Mouse (Mus musculus) forebrain, embryonic 10.5 days (tissue): ENCODE results near the gene Camk2b. TPM values are rescaled to one million over a fixed set of nuclear protein-coding genes. Genes with fewer than 3 reads are reported as not detected.
A peak's percentile ranks its signal among the peaks of the same experiment; 100 is the strongest.
"Not testable (repeated sequence)": the region's sequence is repeated elsewhere in the genome, so short reads cannot be mapped to it uniquely, and the experiment has no call there.

Experiments
- DNase-seq: peaks from one replicate; pipeline ENCODE4 v3.0.0-alpha.2; 2017; ENCODE audit warnings: low spot score; ENCODE audit errors: extremely low spot score
- H3K27ac ChIP-seq: fragments of 300-500 bp; sonication (generic); 2 replicates; pipeline ENCODE4 v1.5.1; 2016; ENCODE audit warnings: mild to moderate bottlenecking
- H3K27me3 ChIP-seq: fragments of 300-500 bp; sonication (generic); 2 replicates; pipeline ENCODE4 v1.6.1; 2016; ENCODE audit warnings: mild to moderate bottlenecking; ENCODE audit not compliant: poor library complexity, severe bottlenecking
- H3K36me3 ChIP-seq: fragments of 300-500 bp; sonication (generic); replicated peaks from 2 replicates; pipeline ENCODE4 v1.6.1; 2016; ENCODE audit warnings: mild to moderate bottlenecking, moderate library complexity
- H3K4me1 ChIP-seq: fragments of 300-500 bp; sonication (generic); 2 replicates; pipeline ENCODE4 v1.6.1; 2016
- H3K4me3 ChIP-seq: fragments of 300-500 bp; sonication (generic); 2 replicates; pipeline ENCODE4 v1.5.1; 2016; ENCODE audit warnings: mild to moderate bottlenecking, moderate library complexity
- H3K9me3 ChIP-seq: fragments of 300-500 bp; sonication (generic); 2 replicates; pipeline ENCODE4 v1.6.1; 2016; ENCODE audit warnings: mild to moderate bottlenecking, moderate library complexity
- WGBS: fragments of 180-500 bp; shearing (Covaris S2); methylation state at CpG from one replicate; pipeline ENCODE4 v1.1.7; 2016; 5-methylcytosine and 5-hydroxymethylcytosine counted together
- polyA plus RNA-seq: library from polyadenylated mRNA; unstranded; fragments of >200 nt; fragmentation: Nextera tagmentation; extraction: Ambion mirVana; gene quantifications from 2 replicates; pipeline ENCODE4 v1.2.1, GENCODE M21; 2016

Gene Camk2b
- polyA plus RNA-seq, 1 experiment from 2014 or later, result 0.51 TPM

- not testable (repeated sequence) for H3K36me3 ChIP-seq, H3K9me3 ChIP-seq, H3K27ac ChIP-seq, H3K4me3 ChIP-seq, DNase-seq
- Histone ChIP-seq H3K27me3 (peaks cover 45% of the 10 kb centered on the region), H3K4me1 (peaks cover 11% of the 10 kb centered on the region)
- WGBS, result 67% methylated on average over 1 of the region's 4 CpGs
These were observed 60.7 kb downstream of the Camk2b start for GRCm38 (mm10) chr11:6005374-6006043.

GRCm38 (mm10) chr11:6003046-6003639 lies 63.0 kb downstream of the Camk2b start:
- no peak for DNase-seq
- H3K4me3 ChIP-seq, result no peak overlapping the region
- no peaks in the 10 kb centered on the region for H3K36me3 ChIP-seq
- H3K27ac ChIP-seq, result no peak overlapping the region
- H3K4me1 ChIP-seq, result peaks cover 22% of the 10 kb centered on the region
- H3K9me3 ChIP-seq, result no peaks in the 10 kb centered on the region
- WGBS, result 45% methylated on average over 2 of the region's 2 CpGs
- H3K27me3 ChIP-seq, result peaks cover 34% of the 10 kb centered on the region

GRCm38 (mm10) chr11:6001981-6002649 lies 64.0 kb downstream of the Camk2b start:
- H3K27ac ChIP-seq, result no peak overlapping the region
- peaks cover 22% of the 10 kb centered on the region for H3K4me1 ChIP-seq
- 81% methylated on average over 9 of the region's 9 CpGs for WGBS
- no peak for DNase-seq
- H3K4me3 ChIP-seq, result no peak overlapping the region
- peaks cover 26% of the 10 kb centered on the region for H3K27me3 ChIP-seq
- no peaks in the 10 kb centered on the region for H3K36me3 ChIP-seq
- no peaks in the 10 kb centered on the region for H3K9me3 ChIP-seq

- 84% methylated on average over 14 of the region's 14 CpGs for WGBS
- H3K27ac ChIP-seq, result peak overlapping the region; percentile 78
- no peak for DNase-seq
- H3K27me3 ChIP-seq, result peaks cover 26% of the 10 kb centered on the region
- H3K36me3 ChIP-seq, result no peaks in the 10 kb centered on the region
- H3K9me3 ChIP-seq, result no peaks in the 10 kb centered on the region
- peaks cover 22% of the 10 kb centered on the region for H3K4me1 ChIP-seq
- H3K4me3 ChIP-seq, result no peak overlapping the region
These were observed 65.0 kb downstream of the Camk2b start for GRCm38 (mm10) chr11:6000961-6001682.

GRCm38 (mm10) chr11:5999832-6000771 lies 66.1 kb downstream of the Camk2b start:
- Histone ChIP-seq H3K27ac (peak overlapping the region; percentile 78), H3K36me3 (no peaks in the 10 kb centered on the region), H3K4me3 (peak overlapping the region; percentile 1; the same call in 1 of the 2 replicates), H3K27me3 (peaks cover 21% of the 10 kb centered on the region), H3K9me3 (no peaks in the 10 kb centered on the region), H3K4me1 (peaks cover 22% of the 10 kb centered on the region)
- WGBS, result 19% methylated on average over 8 of the region's 8 CpGs
- peak; percentile 67 for DNase-seq

- Histone ChIP-seq H3K4me1 (peaks cover 22% of the 10 kb centered on the region), H3K4me3 (no peak overlapping the region), H3K27ac (no peak overlapping the region), H3K36me3 (no peaks in the 10 kb centered on the region), H3K27me3 (peaks cover 5% of the 10 kb centered on the region; the same call in 1 of the 2 replicates), H3K9me3 (no peaks in the 10 kb centered on the region)
- DNase-seq, result no peak
- WGBS, result 95% methylated on average over 2 of the region's 2 CpGs
These were observed 67.7 kb downstream of the Camk2b start for GRCm38 (mm10) chr11:5998472-5998871.

- no peak overlapping the region for H3K4me3 ChIP-seq
- H3K36me3 ChIP-seq, result no peaks in the 10 kb centered on the region
- peak; percentile 83 for DNase-seq
- 16% methylated on average over 8 of the region's 8 CpGs for WGBS
- no peaks in the 10 kb centered on the region for H3K27me3 ChIP-seq
- no peaks in the 10 kb centered on the region for H3K9me3 ChIP-seq
- H3K27ac ChIP-seq, result no peak overlapping the region
- H3K4me1 ChIP-seq, result peaks cover 16% of the 10 kb centered on the region
These were observed 70.2 kb downstream of the Camk2b start for GRCm38 (mm10) chr11:5995989-5996388.

GRCm38 (mm10) chr11:5994880-5995279 lies 71.3 kb downstream of the Camk2b start:
- 77% methylated on average over 3 of the region's 3 CpGs for WGBS
- Histone ChIP-seq H3K27me3 (no peaks in the 10 kb centered on the region), H3K4me3 (no peak overlapping the region), H3K4me1 (peaks cover 5% of the 10 kb centered on the region), H3K27ac (no peak overlapping the region), H3K9me3 (no peaks in the 10 kb centered on the region), H3K36me3 (no peaks in the 10 kb centered on the region)
- DNase-seq, result no peak

GRCm38 (mm10) chr11:5994212-5994611 lies 72.0 kb downstream of the Camk2b start:
- no peak for DNase-seq
- 95% methylated on average over 5 of the region's 5 CpGs for WGBS

GRCm38 (mm10) chr11:5990910-5991309 lies 75.3 kb downstream of the Camk2b start:
- DNase-seq, result peak; percentile 57
- no peak overlapping the region for H3K4me3 ChIP-seq
- no peaks in the 10 kb centered on the region for H3K9me3 ChIP-seq
- H3K4me1 ChIP-seq, result no peaks in the 10 kb centered on the region
- 35% methylated on average over 4 of the region's 4 CpGs for WGBS
- peak overlapping the region; percentile 40; the same call in 1 of the 2 replicates for H3K27ac ChIP-seq
- H3K27me3 ChIP-seq, result no peaks in the 10 kb centered on the region
- no peaks in the 10 kb centered on the region for H3K36me3 ChIP-seq

More at GRCm38 (mm10) chr11:5994212-5994611, 72.0 kb downstream of the Camk2b start:
- H3K27me3 ChIP-seq, result no peaks in the 10 kb centered on the region
- H3K4me1 ChIP-seq, result no peaks in the 10 kb centered on the region
- no peak overlapping the region for H3K27ac ChIP-seq
- no peaks in the 10 kb centered on the region for H3K9me3 ChIP-seq
- H3K36me3 ChIP-seq, result no peaks in the 10 kb centered on the region
- no peak overlapping the region for H3K4me3 ChIP-seq

- no peak overlapping the region for H3K4me3 ChIP-seq
- 86% methylated on average over 16 of the region's 16 CpGs for WGBS
These were observed 76.1 kb downstream of the Camk2b start for GRCm38 (mm10) chr11:5989954-5990593.

More at GRCm38 (mm10) chr11:5989954-5990593, 76.1 kb downstream of the Camk2b start:
- Histone ChIP-seq H3K9me3 (no peaks in the 10 kb centered on the region), H3K27me3 (no peaks in the 10 kb centered on the region), H3K27ac (no peak overlapping the region), H3K4me1 (no peaks in the 10 kb centered on the region), H3K36me3 (no peaks in the 10 kb centered on the region)
- DNase-seq, result no peak
